Mouse (Mus musculus) adrenal gland, postnatal 36 days (tissue): Measurements from ENCODE around the gene Zscan5b. TPM values are rescaled to one million over a fixed set of nuclear protein-coding genes. Genes with fewer than 3 reads are reported as not detected.
A peak's percentile ranks its signal among the peaks of the same experiment; 100 is the strongest.
"Not testable (repeated sequence)": the region's sequence is repeated elsewhere in the genome, so short reads cannot be mapped to it uniquely, and the experiment has no call there.

Source experiments
- DNase-seq, 2 experiments: peaks; one replicate each; pipeline ENCODE4 v3.0.0; 2021; ENCODE audit warnings: mixed read lengths in 1 of 2
- total RNA-seq, 2 experiments: library from RNA; stranded (reverse); gene quantifications; 2 replicates each; pipeline ENCODE4 v1.2.3; 2021

The Zscan5b gene
- total RNA-seq, 2 experiments from 2014 or later, result not detected

DNA sequence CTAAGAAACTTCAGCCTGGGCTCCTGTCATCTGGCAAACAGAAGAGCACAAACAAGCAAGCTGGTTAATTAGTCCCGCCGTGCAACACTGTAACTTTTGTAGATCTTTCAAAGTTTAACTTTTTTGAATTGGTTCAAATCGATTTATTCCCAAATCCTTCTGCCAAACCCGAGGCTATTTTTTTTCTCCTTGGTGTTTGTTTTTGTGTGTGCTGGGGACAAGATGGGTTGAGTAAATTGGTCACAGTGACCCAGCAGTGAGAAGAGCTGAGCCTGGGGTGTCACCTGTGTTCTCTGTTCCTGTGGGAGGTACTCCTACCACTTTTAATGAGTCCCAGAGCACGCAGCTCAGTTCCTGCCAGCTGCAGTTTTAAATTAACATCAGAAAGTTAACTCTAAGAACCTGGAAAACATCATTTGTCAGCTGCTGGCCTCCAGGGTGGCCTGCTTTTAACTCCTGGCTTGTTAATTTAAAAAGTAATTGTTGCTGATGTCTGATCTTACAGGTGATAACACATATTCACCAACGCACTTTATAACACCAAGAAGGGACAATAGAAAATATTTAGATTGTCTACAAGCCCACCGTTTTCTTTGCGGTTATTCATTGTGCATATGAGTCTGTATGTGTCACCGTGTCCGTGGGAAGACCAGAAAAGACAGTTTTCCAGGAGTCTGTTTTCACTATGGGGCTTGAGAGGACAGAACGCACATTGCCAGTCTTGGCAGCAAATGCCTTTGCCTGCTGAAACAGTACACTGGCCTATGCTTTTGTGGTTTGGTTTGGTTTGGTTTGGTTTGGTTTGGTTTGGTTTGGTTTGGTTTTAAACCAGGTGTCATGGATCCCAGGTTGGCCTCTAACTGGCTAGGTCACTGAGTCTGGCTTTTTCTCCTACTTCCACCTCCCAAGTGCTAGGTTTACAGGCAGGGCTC, 22.5 kb downstream of the Zscan5b start:
- no peak for DNase-seq

GRCm38 (mm10) chr7:6252410-6252809, 30.3 kb downstream of the Zscan5b start, which contains the start of gene Epp13:
TSS of gene Epp13 (plus strand) at chr7:6252710.
- no peak for DNase-seq

DNA sequence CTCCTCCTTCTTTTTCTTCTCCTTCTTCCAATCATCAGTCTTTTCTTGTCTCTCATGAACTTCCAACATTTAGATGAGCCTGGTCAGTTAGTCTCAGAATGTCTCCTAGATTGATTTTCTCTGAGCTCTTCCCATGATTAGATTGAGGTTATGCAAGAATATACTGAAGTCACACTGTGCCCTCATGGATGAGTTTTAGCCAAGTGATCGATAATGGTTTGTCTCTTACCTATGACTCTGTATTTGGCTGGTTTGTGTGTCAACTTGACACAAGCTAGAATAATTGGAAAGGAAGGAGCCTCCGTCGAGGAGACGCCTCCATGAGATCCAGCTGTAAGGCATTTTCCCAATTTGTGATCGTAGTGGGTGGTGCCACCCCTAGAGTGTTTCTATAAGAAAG, 32.4 kb downstream of the Zscan5b start:
- DNase-seq, result no peak

GRCm38 (mm10) chr7:6257386-6257785, 35.3 kb downstream of the Zscan5b start:
- no peak for DNase-seq

DNA sequence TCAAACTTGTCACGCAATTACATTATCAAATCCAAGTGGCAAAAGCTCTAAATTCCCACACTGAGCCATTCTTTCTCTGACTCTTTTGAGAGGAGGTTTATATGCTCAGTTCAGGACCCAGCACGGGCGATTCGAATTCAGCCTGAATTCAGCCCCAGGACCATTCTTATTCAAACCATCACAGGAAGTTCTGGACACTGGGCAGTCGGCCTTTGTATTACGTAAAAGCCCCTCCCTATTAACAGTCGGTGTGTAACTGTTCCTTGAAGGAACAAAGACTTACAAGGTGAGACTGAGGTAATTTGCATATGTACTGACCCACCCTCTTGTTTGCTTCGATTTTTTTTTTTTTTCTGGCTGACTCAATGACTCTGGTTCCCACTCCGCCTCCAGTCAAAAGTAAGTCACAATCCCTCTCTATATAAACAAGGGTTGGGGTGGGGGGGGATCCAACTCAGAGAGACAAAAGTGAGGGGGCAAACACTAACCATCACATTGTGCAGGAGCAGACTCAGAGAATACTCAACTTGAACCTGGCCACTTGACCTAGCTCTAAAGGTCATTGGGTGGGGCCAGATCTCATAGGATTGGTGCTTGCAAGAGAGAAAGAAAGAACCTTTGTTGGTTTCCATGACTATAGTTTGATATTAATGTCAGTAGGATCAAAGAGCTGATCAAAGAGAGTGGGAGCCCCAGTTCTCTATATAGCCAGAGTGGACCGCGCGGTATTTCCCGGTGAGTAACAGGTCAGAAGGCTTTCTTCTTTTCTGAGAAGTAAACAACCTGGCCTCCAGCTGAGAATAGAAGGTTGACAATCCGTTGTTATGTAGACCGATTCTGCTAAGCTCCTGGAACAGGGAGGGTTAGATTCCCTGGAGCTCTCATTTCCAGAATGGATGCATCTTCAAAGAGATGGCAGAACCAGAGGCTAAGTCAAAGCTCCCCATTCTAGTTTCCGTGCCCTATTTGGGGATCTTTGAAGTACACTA, 36.4 kb downstream of the Zscan5b start:
- DNase-seq, result no peak

- DNase-seq, result not testable (repeated sequence)
Measured at GRCm38 (mm10) chr7:6260004-6260403, 37.9 kb downstream of the Zscan5b start.

- no peak for DNase-seq
Measured at GRCm38 (mm10) chr7:6262120-6262519, 40.0 kb downstream of the Zscan5b start.

GRCm38 (mm10) chr7:6262984-6263383, 40.9 kb downstream of the Zscan5b start:
- no peak for DNase-seq

DNA sequence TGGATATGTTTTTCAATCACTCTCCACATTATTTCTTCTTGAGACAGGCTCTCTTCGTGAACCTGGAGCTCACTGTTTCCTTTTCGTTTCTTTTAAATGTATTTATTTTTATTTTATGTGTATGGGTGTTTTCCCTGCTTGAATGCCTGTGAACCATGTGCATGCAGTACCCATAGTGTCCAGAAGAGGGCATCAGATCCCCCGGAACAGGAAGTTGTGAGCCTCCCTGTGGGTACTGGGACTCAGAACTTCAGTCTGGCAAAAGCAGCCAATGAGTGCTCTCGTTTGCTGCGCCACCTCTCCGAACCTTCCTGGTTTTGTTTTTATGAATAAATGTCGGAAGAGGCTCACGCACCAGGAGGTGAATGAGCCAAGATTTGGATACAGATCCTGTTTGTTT, 43.6 kb downstream of the Zscan5b start:
- DNase-seq, result peak; percentile 29 to 35

GRCm38 (mm10) chr7:6277906-6278305, 55.8 kb downstream of the Zscan5b start:
- no peak for DNase-seq

GRCm38 (mm10) chr7:6282749-6283148, 60.7 kb downstream of the Zscan5b start:
- DNase-seq, result peak; percentile 67 to 82

- DNase-seq, result peak; percentile 71 to 85
Measured at GRCm38 (mm10) chr7:6283451-6284075, 61.5 kb downstream of the Zscan5b start.

GRCm38 (mm10) chr7:6284442-6285012, 62.4 kb downstream of the Zscan5b start:
- no peak for DNase-seq

DNA sequence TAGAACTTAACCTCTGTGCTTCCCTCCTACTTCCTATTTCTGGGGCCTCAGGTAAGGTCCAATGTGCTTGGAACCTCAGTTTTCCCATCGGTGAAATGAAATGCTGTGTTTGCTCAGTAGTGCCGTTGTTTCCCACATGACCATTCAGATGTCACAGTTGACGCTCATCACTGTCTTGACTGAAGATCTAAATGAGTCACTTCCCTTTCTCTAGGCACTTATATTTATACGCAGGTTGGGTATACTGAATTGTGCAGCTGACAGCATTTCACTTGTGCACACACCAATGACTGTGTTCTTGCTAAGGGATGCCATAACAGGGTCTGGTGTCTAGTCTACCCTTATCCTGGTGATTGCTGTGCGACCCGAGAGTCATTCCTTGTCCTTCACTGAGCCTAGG, 63.3 kb downstream of the Zscan5b start:
- DNase-seq, result no peak

DNA sequence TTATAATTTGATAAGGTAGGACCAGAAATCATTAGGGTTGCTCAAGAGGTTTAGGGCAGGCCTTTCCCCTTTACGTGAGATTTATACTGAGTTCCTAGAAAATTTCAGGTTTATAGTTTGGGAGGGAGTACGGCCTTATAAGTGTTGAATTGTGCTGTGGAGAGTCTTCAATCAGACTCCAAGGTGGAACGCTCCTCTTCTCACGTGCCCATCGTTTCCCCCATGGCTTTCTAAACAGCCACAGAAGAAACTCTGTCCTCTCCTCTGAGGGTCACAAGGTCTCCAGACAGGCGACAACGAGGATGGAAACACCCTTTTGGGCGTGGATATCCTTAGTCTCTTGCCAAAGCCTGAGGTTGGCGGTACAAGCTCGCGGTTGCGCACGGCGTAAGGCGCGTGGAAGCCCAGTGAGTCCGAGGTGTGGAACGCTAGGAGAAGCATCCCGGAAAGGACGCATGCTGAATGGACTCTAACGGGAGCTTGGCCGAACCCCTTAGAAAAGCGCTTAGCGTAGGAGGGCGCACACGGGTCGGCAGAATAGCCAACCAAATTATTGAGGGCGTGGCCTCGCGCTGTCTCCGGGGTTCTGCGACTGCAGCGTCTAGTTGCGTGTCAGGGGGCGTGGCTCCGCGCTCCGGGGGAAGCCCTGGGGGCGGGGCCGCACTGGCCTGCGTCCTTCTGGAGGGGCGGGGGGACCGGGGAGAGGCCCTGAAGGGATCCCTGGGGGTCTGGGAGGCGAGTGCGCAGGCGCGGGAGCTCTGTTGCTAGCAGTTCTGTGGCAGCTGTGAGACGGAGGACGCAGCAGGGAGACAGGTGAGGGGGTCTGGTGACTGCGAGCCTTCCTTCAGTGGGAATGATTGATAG, 64.0 kb downstream of the Zscan5b start, which contains the start of gene Zfp667:
TSS of gene Zfp667 (plus strand) at position 738 of the 864 bp plus-strand sequence.
- DNase-seq, result peak; percentile 99 to 100

DNA sequence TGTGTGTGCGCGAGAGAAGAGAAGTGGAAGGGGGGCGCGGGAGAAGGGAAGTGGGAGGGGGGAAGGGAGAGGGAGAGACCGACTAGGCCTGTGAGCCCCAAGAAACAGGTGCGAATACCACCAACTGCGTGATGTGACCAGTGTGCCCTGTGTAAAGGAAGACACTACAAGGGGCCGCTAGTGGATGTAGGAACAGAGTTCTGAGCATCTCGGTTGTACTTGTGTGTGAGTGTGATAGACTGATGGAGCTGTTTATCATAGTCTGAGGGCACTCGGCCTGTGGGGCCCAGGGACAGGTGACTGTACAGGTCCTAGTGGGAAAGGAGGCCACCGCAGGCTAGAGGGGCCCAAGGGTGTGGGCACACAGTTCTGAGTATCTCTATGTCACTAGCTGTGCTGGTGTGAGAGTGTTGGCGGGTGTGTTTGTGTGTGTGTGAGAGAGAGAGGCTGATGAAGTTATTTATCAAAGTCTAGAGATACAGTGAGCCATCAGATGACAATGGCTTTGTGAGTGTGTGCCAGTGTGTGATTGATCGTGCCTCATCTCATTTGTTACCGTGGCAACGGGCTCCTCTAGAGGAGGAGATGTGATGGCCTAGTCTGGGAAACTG, 64.9 kb downstream of the Zscan5b start:
- DNase-seq, result peak; percentile 6 to 12
